Comparison of ENCODE assay signal across 14 mouse cellular contexts in genomic region chrX:85585575-85585974, GRCm38 (mm10). TPM values are rescaled to one million over a fixed set of nuclear protein-coding genes. Genes with fewer than 3 reads are reported as not detected.
DNase-seq lines count a peak whose midpoint lies in the region; ATAC-seq and TF ChIP-seq lines count a peak whose summit lies in the region.
"Had no signal": no experiment of that assay in that cellular context is flagged by ENCODE, and none has a peak within 500 bp of the region (broad histone marks: within the 10 kb centered on the region; RNA-seq: fewer than 3 reads in every experiment).

No protein-coding gene starts in this region.

- DNase-seq in heart, adult 2 months, result no peak
- DNase-seq in heart, embryonic 10.5 days (ENCODE audit: low spot score), result no peak
- DNase-seq in thymus, postnatal 14 days, result peak; percentile 16
- no peak for DNase-seq in thymus, postnatal 10 days (ENCODE audit: low spot score in 2 of 2)
- peak; percentile 34 for DNase-seq in ZHBTc4 (ENCODE audit: low read depth, low spot score)
- DNase-seq in naive thymus-derived CD4-positive, alpha-beta T cell, adult 2 months (ENCODE audit: low read depth), result peak; percentile 7
- no peak for DNase-seq in adrenal gland, adult 2 months
- DNase-seq: adrenal gland, postnatal 25 days; cerebellum, adult 11-12 months; gastrocnemius, postnatal 25 days; right cerebral cortex, adult 18-20 months had no signal

- no peak overlapping the region for H3K4me3 ChIP-seq in heart, adult 2 months
- no peak overlapping the region for H3K4me3 ChIP-seq in heart, embryonic 10.5 days
- H3K4me3 ChIP-seq: intestine, embryonic 15.5 days had no signal

- peak; percentile 40 for TF ChIP-seq CTCF in heart, adult 2 months (IDR thresholded peaks at IDR 0.05)

- no peaks in the 10 kb centered on the region for H3K4me1 ChIP-seq in heart, adult 2 months (ENCODE audit: control insufficient read depth, insufficient read depth, low read length)
- H3K4me1 ChIP-seq in heart, embryonic 10.5 days, result no peaks in the 10 kb centered on the region
- H3K4me1 ChIP-seq: intestine, embryonic 15.5 days had no signal

- no peaks in the 10 kb centered on the region for H3K27me3 ChIP-seq in heart, adult 2 months (ENCODE audit: control insufficient read depth, insufficient read depth, low read length)
- H3K27me3 ChIP-seq in heart, embryonic 10.5 days (ENCODE audit: insufficient read depth, poor library complexity, severe bottlenecking), result no peaks in the 10 kb centered on the region
- H3K27me3 ChIP-seq: intestine, embryonic 15.5 days had no signal

- no peak overlapping the region for H3K9ac ChIP-seq in heart, adult 2 months (ENCODE audit: low read depth, low read length)
- H3K9ac ChIP-seq: intestine, embryonic 15.5 days had no signal

- TF ChIP-seq POLR2A in heart, adult 2 months (IDR thresholded peaks at IDR 0.05; ENCODE audit: insufficient read depth, low read depth, low read length), result no peak

- TF ChIP-seq EP300 in heart, adult 2 months (IDR thresholded peaks at IDR 0.05; ENCODE audit: insufficient read depth, low read depth, low read length), result no peak

- H3K27ac ChIP-seq in heart, adult 2 months, result no peak overlapping the region
- H3K27ac ChIP-seq in heart, embryonic 10.5 days, result no peak overlapping the region
- H3K27ac ChIP-seq: intestine, embryonic 15.5 days had no signal

- ATAC-seq in frontal cortex, adult (ENCODE audit: low TSS enrichment), result no peak
- ATAC-seq: forebrain, embryonic 14.5 days; intestine, embryonic 15.5 days had no signal

- H3K9me3 ChIP-seq in heart, embryonic 10.5 days, result no peaks in the 10 kb centered on the region
- H3K9me3 ChIP-seq: intestine, embryonic 15.5 days had no signal

- no peaks in the 10 kb centered on the region for H3K36me3 ChIP-seq in heart, adult 2 months (ENCODE audit: control insufficient read depth, insufficient read depth, low read length)
- no peaks in the 10 kb centered on the region for H3K36me3 ChIP-seq in heart, embryonic 10.5 days
- H3K36me3 ChIP-seq: intestine, embryonic 15.5 days had no signal

- intact Hi-C loops in heart, adult 2 months (cut with DNase I), result no loop called here

- no peaks in the 10 kb centered on the region for H3K79me2 ChIP-seq in heart, adult 2 months (replicated peaks; ENCODE audit: control insufficient read depth, insufficient read depth, low read length)

RNA-seq across cellular contexts. Expression of gene Tab3, which starts 11.8 kb away (rescaled TPM):
- 1 to 10 TPM; 8.4 to 8.9 TPM for total RNA-seq in heart, adult 2 months (2021)
- polyA plus RNA-seq in heart, adult 2 months (2012; rRNA removed), result 2.4 and 4.6 TPM in 2 replicates
- 5.6 and 5.9 TPM in 2 replicates for polyA plus RNA-seq in heart, embryonic 10.5 days (2016; fragmentation: Nextera tagmentation; extraction: Ambion mirVana)
- 10 to 100 TPM in 1 of 2 experiments, 1 to 10 TPM in 1; 8.0 to 11.1 TPM for total RNA-seq in adrenal gland, adult 2 months (2021)
- 2.9 and 3.4 TPM in 2 replicates for polyA plus RNA-seq in adrenal gland, adult 2 months (2012; rRNA removed)

Comparison
In these comparisons a context has a peak if more than half of its experiments do, and no peak if none do; other contexts are left out.
1. DNase-seq: peak in thymus, postnatal 14 days (single experiment), ZHBTc4 (single experiment) and naive thymus-derived CD4-positive, alpha-beta T cell, adult 2 months (single experiment); none in heart, adult 2 months (0 of 2), heart, embryonic 10.5 days (single experiment), thymus, postnatal 10 days (0 of 2) and adrenal gland, adult 2 months (single experiment).